Mouse (Mus musculus): ENCODE data around the gene Tas2r137. TPM values are rescaled to one million over a fixed set of nuclear protein-coding genes. Genes with fewer than 3 reads are reported as not detected.

Gene Tas2r137
- total RNA-seq, 2 experiments from 2014 or later = 0.59 TPM; not detected in 1

- TF ChIP-seq CTCF (conservative IDR thresholded peaks at IDR 0.05) = no peak
- DNase-seq (ENCODE audit: low spot score in 2 of 2) = no peak
- H3K4me3 ChIP-seq = no peak within 1 kb of the TSS
- H3K27ac ChIP-seq = no peak within 1 kb of the TSS
Observed at GRCm38 (mm10) chr6:40519408-40519807, 28.4 kb downstream of the Tas2r137 start, which contains the start of gene Prss37. TSS of gene Prss37 (minus strand) at chr6:40519508.

Other genes starting within 250 kb of the Tas2r137 start
- gene Agk, start 166.1 kb upstream of the Tas2r137 start, total RNA-seq (2021) = 10 to 100 TPM; 44.9 to 45.6 TPM
- 10 to 100 TPM; 42.5 to 47.0 TPM for gene E330009J07Rik, start 55.1 kb upstream of the Tas2r137 start, total RNA-seq (2021)
- not detected for gene Wee2, start 52.1 kb upstream of the Tas2r137 start, total RNA-seq (2021)
- gene Ssbp1, start 19.9 kb upstream of the Tas2r137 start, total RNA-seq (2021) = 10 to 100 TPM; 34.0 to 36.0 TPM
- gene Tas2r108, start 2.3 kb downstream of the Tas2r137 start, total RNA-seq (2021) = under 1 TPM in 1 of 2 experiments, not detected in 1; 0.49 TPM
- gene Prss37, start 28.3 kb downstream of the Tas2r137 start, total RNA-seq (2021) = not detected
- gene Olfr461, start 63.8 kb downstream of the Tas2r137 start, total RNA-seq (2021) = not detected
- not detected for gene Olfr460, start 78.3 kb downstream of the Tas2r137 start, total RNA-seq (2021)
- gene Clec5a, start 94.6 kb downstream of the Tas2r137 start, total RNA-seq (2021) = 1 to 10 TPM in 1 of 2 experiments, under 1 TPM in 1; 0.41 to 1.2 TPM
- not detected for gene Tas2r138, start 122.1 kb downstream of the Tas2r137 start, total RNA-seq (2021)
- gene Mgam, start 137.6 kb downstream of the Tas2r137 start, total RNA-seq (2021) = not detected

Measured in layer of hippocampus, adult 2 months (tissue).